Mouse (Mus musculus) layer of hippocampus, postnatal 36 days (tissue): ENCODE data around the gene Rgl2. TPM values are rescaled to one million over a fixed set of nuclear protein-coding genes. Genes with fewer than 3 reads are reported as not detected.
"Not testable (repeated sequence)": the region's sequence is repeated elsewhere in the genome, so short reads cannot be mapped to it uniquely, and the experiment has no call there.

Experiments used
- DNase-seq, 2 experiments: peaks; one replicate each; pipeline ENCODE4 v3.0.0; 2022
- total RNA-seq, 2 experiments: library from RNA; stranded (reverse); gene quantifications; 2 replicates each; pipeline ENCODE4 v1.2.3; 2021

The Rgl2 gene
- total RNA-seq, 2 experiments from 2014 or later: 66.4 to 79.8 TPM

DNA sequence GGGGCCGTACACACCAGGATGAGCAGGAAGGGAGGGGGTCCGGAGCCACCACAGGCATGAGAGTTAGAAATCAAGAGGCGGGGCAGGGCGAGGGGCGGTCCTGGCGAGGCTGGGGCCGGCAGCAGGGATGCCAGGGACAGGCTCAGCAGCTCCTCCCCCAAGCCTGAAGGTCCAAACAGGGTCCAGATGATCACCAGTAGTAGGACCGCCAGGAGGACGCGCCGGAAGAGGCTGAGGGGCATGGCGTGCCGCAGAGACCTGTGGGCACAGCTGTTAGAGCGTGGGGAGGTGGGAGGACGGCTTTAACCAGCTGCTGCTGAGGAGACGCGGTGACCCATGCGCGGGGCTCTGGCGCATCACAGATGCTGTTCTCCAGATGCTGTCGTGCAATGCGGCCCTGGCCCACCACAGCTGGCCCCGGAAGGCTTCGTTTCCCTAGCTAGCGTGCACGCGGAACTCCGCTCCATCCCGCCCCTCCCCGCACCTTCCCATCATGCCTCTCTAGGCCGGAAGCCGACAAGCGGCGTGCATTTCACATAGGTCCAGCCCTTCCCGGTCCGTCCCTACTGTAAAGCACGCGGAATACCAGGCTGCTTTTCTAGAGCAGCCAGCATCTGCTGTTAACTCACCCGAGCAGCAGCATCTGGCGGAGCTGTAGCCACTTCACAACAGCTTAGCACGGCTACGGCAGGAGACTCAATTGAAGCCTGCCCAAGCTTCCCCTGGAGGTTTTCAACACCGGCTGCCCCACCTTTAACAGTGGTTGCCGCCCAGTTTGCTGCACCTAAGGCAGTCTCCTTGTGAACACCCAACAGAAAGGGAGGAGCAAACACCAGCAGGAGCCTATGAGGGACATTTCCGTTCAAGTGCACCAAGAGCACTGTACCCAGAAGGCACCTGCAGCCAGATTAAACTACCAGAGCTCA is 21.9 kb downstream of the Rgl2 start, which contains the start of gene B3galt4:
TSS of gene B3galt4 (minus strand) at position 468 of the 926 bp plus-strand sequence.
- DNase-seq: peak; percentile 75 to 76

DNA sequence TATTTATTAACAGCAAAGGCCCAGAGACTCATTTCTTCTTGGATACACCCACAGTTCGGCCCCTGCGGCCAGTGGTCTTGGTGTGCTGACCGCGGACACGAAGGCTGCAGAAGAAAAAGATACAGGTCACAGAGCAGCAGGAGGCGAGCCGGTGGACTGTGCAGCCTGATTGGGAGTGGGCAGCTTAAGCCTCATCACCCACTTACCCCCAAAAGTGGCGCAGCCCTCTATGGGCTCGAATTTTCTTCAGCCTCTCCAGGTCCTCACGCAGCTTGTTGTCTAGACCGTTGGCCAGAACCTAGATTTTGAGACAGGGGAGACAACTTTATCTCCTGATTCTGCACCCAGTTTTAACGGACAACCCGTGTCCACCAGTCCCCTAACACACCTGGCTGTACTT is 22.7 kb downstream of the Rgl2 start:
- not testable (repeated sequence) for DNase-seq

DNA sequence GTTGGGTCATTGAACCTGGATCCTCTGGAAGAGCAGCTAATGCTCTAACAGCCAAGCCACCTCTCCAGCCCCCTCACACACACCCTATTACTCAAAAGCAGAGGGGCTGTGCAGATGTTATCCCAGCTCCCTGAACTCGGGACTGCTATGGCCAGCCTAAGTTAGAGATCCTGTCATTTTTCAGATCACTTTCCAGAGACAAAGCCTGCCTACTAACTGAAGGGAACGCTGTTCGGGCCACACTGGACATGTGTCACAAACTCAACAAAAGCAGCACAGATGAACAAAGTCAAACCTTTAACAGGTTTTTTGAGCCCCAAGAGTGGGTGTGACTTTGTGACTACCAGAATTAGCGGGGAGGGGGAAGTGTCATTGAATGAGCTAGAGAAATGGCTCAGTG is 23.5 kb downstream of the Rgl2 start:
- no peak for DNase-seq

DNA sequence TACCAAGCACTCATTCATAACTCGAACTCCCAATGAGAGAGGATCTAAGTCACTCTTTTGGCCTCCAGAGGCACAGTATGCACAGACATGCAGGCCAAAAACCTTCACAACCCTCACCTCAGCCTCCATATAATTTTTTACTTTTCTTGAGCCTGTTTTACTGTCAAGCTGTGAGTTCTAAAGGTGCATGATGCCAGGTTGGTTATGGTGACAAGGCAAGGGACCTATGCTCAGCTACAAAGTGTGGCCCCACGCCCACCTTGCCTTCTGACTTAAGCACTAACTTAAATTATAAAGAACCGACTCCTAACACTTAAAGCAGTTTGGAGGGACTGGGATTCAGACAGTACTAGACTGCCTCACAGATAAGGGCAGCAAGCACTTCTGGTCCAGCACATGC is 24.0 kb downstream of the Rgl2 start:
- DNase-seq: no peak

DNA sequence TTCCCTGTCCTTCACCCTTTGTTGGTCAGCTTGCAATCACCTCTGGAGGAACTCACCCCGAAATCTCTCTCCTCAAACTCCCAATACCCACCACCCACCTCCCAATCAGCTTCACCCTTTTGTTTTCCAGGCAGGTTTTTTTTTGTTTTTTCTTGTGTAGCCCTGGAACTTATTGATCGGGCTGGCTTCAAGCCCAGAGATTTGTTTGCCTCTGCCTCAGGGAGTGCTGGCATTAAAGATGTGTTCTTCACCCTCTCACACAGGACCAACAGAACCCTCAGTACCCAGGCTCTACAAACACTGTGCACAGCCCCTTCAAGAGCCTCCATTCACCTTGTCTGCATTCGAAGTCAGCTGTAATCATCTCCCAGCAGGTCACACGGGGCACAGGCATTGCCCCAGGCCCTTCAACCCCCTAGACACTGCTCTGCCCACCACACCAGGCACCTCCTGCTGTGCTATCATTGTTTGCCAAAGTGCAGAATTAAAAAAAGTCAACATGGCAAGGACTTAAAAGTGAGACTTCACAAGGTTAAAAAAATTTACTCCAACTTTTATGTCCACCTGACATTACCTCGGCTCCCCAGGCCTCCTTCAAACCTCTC is 24.7 kb downstream of the Rgl2 start:
- no peak for DNase-seq

DNA sequence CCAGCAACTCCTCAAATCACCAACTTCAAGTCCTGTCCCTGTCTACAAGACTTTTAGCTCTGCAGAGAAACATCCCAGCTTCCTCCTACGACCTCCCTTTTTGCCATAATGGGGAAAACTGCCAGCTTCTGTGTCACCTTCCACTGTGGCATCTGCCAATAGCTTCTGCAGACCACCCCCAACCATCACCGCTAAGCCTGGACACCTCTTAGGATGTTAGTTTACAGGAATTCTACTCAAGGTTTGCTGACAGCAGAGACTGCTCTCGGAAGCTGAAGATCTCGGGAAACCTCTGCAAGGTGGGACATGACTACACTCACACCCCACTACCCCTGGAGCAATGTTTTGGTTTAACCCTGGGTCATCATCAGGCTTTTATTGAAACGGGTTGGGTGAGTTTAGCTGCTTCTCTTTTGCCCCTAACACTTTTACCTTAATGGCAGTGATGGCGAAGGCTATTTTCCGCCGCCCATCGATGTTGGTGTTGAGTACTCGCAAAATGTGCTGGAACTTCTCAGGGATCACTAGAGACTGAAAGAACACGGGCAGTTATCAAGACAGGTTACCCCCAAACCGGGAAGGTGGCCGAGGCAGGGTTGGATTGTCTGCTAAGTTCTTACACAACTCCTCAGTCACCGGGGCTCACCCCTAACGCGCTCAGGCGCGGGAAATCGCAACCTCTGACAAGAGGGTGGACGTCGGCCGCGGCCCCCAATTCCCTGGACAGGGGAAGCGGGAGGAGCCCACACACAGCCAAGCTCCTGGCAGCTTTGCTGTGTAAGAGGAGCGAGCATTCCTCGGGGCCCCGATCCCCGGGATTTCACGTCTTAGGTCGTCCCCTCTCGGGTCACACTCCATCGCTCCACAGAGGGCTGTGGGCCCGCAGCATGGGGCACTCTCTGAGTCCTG is 25.6 kb downstream of the Rgl2 start:
- no peak for DNase-seq

DNA sequence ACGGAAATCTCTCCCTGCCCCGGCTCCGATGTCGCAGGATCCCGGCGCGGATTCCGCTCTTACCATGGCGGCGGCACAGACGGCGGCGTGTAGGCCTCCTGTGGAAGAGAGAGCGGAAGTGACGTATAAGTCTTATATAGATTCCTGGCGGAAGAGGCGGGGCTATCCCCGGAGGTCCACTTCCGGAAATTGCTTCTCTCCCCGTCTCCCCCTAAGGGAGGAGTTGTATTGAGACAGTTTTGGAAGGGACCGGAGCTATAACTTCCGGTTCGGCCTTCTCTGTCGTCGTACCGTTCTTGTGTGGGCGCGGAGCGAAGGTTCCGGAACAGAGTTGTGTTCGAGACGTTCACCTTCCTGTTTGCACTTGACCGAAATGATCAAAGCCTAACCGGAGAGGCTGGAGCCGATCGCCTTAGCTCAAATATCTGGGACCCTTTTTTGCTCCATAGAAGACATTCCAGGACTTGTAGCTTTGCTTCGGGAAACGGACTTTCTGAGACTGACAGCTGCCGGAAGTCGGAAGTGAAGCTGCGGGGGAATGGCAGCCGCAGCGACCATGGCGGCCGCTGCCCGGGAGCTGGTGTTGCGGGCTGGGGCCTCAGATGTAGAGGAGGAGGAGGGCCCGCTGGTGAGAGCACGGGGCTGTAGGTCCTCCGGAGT is 26.3 kb downstream of the Rgl2 start, which contains the start of the genes Vps52 and Rps18:
TSS of gene Vps52 (plus strand) at position 258 of the 660 bp plus-strand sequence.
TSS of gene Rps18 (minus strand) at position 447 of the 660 bp plus-strand sequence.
- DNase-seq: peak; percentile 93 to 96

DNA sequence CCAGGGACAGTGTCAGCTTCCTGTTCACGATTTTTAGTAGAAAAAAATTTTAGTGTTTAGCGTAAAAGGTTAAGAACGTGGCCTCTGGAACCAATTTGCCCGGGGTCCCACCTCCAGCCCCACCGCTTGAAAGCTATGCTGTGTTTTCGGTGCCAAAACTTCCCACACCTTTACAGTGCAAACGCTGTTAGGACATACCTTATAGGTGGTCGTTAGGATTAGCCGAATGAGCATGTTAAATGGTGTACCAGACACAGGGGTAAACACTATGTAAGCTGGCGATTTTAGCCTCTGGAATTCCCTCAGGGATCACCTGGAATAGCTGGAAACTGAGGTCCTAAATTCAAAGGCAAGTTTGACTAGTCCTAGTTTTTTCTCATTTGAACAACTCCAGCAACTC is 27.0 kb downstream of the Rgl2 start:
- DNase-seq: no peak

DNA sequence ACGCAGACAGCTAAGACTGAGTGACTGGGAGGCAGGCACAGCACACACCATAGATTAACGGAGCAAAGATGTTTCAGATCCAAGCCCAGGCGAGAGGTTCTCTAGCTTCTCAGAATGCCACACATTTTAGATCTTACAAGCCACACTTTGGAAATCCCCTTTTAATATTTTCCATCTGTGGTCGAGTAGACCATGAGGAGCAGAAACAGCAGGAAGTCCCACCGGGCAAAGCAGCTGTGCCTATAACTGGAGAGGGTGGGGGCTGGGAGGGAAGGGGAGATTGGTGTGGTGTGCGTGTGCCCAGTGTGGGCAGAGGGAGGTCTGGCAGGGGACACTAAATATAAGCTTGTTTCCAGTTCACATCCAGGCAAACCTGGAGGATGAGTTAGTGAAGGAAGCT is 28.1 kb downstream of the Rgl2 start:
- DNase-seq: no peak

DNA sequence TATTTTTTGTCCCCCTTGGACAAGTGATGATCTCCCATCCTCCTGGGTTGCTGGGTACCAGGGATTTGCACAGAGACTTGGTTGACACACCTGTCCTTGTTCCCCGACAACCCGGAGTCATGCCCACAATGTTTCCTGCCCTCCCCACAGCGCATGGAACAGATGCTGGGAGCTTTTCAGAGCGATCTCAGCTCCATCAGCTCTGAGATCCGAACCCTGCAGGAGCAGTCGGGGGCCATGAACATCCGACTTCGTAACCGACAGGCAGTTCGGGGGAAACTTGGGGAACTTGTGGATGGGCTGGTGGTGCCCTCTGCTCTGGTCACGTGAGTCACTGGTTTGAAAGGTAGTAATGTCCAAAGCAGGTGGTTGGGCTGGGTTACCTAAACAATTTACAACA is 29.1 kb downstream of the Rgl2 start:
- DNase-seq: no peak

DNA sequence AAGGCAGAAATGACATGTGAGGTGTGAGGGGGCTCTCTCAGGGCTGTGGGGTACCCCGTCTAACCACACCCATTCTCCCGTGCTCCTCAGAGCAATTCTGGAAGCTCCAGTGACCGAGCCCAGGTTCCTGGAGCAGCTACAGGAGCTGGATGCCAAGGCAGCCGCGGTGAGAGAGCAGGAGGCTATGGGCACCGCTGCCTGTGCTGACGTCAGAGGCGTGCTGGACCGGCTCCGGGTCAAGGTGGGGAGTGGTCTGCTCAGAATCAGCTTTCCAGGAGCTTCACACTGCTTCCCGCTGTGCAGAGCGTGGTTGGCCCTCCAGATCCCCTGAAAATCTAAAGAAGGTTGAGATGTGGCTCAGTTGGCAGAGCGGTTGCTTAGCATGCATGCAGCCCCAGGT is 29.8 kb downstream of the Rgl2 start:
- DNase-seq: no peak

DNA sequence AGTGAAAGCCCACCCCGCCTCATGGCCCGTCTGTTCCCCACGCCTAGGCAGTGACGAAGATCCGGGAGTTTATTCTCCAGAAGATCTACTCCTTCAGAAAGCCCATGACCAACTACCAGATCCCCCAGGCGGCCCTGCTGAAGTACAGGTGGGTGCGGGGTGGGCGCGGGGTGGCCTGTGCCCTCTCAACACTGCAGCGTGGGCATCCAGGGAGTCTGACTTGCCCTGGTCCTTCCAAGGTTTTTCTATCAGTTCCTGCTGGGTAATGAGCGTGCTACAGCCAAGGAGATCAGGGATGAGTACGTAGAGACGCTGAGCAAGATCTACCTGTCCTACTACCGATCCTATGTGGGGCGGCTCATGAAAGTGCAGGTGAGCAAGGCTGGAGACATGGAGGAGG is 30.6 kb downstream of the Rgl2 start:
- no peak for DNase-seq

DNA sequence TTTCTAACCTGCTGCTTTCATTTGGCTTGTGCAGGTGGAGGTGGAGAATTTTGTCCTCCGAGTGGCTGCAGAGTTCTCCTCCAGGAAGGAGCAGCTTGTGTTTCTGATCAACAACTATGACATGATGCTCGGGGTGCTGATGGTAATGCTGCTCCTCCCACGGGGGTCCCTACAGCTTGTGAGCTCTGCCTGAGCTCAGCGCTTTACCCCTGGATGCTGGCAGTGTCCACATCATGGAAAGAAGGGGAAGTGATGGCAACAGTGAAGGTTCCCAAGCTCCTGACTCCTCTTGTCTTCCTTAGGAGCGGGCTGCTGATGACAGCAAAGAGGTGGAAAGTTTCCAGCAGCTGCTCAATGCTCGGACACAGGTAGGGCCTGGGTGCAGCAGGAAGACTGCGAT is 33.5 kb downstream of the Rgl2 start:
- DNase-seq: no peak

DNA sequence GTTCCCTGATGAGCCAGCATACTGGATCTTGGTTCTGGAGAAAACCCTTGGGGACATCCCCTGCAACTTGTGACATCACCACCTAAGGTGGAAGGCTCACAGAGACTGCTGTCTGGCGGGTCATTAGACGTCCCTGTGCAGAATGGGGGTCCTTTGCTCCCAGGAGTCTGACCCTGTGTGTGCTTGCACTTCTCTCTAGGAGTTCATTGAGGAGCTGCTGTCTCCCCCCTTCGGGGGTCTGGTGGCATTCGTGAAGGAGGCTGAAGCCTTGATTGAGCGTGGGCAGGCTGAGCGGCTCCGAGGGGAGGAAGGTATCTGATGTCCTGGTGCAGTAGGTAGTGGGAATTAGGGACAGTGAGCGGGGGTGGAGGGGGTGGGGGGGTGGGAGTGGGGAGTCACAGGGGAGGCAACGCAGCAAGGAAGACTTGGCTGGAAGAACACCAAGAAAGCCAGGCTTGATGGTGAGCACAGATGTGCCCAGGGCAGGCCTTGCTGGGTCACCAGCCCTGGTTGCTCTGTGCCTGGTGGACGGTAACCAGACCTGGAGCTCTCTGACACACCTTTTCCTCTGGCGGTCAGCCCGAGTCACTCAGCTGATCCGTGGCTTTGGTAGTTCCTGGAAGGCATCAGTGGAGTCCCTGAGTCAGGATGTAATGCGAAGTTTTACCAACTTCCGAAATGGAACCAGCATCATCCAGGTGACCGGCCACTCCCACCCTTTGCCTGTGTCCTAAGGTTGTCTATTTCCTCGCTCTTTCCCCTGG is 35.9 kb downstream of the Rgl2 start:
- DNase-seq: no peak

DNA sequence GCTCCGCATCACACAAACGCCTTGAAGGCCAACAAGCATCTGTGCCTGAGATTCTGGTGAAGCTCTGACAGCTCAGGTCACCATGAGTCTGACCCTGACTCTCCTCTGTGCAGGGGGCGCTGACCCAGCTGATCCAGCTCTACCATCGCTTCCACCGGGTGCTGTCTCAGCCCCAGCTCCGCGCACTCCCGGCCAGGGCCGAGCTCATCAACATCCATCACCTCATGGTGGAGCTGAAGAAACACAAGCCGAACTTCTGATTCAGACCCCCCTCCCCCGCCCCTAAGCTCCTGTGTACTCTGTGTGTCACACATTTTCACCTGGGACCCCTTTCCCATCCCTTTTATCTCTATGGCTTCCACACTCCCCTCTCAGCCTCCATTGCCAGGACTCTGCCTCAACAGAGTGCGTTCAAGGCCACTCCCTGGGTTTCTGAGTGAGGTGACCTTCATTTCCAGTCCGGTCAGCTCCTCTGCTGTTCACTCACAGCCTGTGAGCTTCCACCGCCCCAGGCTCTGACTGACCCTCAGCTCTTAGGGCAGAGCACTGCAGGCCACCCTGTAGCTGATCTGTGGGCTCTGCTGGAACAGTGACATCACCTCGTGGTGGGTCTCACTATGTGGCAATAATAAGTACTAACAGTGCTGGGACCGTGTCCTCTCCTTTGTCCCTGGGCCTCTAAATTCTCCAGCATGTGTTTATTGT is 36.7 kb downstream of the Rgl2 start:
- no peak for DNase-seq

DNA sequence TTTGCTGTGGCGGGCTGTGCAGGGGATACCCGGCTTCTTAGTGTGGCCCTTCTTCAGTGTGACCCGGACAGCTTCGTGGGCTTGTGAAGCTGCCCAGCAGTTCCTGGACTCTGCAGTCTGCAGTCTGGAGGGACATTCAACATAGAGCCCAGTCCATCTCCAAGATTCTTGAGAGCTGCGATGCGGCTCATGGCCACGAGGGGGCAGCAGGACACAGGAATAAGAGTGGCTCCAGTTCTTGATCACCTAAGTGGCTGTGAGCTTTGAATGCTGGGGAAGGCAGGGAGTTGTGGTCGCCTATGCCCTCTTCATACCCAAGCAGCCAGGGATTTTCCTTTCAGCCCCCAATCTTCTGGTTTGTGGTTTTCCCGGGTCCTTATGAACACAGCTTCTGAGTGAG is 39.1 kb downstream of the Rgl2 start:
- peak; percentile 67 to 68 for DNase-seq

DNA sequence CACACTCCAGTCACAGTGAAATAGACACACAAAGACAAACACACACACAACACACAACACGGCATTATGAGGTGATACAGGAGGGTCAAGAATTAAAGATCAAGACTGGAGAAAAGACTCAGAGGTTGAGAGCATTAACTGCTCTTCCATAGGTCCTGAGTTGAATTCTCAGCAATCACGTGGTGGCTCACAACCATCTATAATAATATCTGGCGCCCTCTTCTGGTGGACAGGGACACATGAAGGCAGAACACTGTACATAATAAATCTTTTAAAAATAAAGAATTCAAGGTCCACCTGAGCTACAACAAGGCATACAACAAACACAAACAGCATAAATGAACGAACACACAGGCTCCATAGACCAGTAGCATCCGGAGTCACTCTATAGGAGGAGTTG is 39.6 kb downstream of the Rgl2 start:
- no peak for DNase-seq

DNA sequence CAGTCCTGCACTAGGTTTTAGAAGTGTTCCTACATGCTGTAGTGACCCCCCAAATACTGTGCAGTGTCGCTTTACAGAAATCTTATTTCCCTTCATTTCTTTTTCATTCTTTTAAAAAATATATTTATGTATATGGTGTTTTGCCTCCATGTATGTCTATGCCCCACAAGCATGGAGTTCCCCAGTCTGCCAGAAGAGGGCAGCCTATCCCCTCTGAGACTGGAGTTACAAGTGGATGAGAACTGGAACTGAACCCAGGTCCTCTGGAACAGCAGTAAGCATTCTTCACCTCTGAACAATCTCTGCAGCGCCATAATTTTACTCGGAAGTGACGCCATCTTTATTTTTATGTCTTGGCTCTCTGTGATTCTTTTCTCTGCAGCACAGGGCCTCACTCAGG is 40.1 kb downstream of the Rgl2 start:
- no peak for DNase-seq

DNA sequence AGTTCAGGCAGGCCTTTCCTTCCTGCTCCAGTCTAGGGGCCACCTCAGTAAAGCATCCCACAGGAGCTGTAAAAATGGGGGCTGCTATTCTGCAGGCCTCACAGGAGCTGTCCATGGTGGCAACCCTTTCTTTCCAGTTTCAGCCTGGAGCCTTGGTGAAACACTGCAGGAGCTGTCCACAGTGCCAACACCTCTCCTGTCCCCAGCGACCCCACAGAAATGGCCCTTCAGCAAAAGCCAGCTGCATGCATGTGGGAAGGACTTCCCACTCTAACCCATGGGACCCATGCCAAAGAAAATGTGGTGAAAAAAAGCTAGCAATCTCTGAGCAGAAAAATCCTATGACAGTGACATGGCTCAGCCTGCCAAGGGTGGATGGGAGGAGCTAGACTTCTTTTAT is 43.3 kb downstream of the Rgl2 start:
- no peak for DNase-seq

DNA sequence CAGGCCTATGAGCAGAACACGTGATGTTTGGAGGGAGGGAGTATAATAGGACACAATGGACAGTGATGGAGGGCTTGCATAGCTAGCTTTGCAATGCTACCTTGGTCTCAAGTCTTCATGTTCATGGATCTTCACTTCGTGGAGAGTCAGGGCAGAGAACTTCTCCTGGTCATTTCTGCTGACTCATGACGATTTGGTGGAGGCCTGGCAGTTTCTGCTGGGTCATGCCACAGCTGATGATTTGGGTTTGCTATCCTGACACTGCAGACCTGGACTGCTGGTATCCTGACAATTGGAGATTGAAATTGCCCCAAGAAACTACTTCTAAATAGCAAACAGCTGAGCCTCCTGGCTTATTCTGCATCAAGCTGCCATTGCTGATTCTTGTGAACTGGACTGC is 44.2 kb downstream of the Rgl2 start:
- DNase-seq: no peak
